Mouse (Mus musculus) stomach, postnatal 0 days (tissue): ENCODE measurements around the gene Tmprss3. TPM values are rescaled to one million over a fixed set of nuclear protein-coding genes. Genes with fewer than 3 reads are reported as not detected.

Experiments used
- ATAC-seq: fragments of 200-750 bp; cut with Nextera tagmentation; 2 replicates; pipeline ENCODE4 v1.8.0; 2017; ENCODE audit not compliant: low FRiP score, low TSS enrichment
- DNase-seq: peaks from one replicate; pipeline ENCODE4 v3.0.0-alpha.2; 2016; ENCODE audit warnings: low spot score
- H3K27ac ChIP-seq: fragments of 300-500 bp; sonication (generic); replicated peaks from 2 replicates; pipeline ENCODE4 v1.5.1; 2014; ENCODE audit warnings: mild to moderate bottlenecking, control low read depth
- H3K27me3 ChIP-seq: fragments of 300-500 bp; sonication (generic); 2 replicates; pipeline ENCODE4 v1.6.1; 2014; ENCODE audit warnings: low read length; ENCODE audit not compliant: control insufficient read depth, insufficient read depth
- H3K36me3 ChIP-seq: fragments of 300-500 bp; sonication (generic); 2 replicates; pipeline ENCODE4 v1.6.1; 2014; ENCODE audit warnings: low read length, mixed read lengths; ENCODE audit not compliant: control insufficient read depth, insufficient read depth
- H3K4me1 ChIP-seq: fragments of 300-500 bp; sonication (generic); replicated peaks from 2 replicates; pipeline ENCODE4 v1.6.1; 2014; ENCODE audit warnings: antibody characterized with exemption; ENCODE audit not compliant: control insufficient read depth, insufficient read depth
- H3K4me2 ChIP-seq: fragments of 300-500 bp; sonication (generic); replicated peaks from 2 replicates; pipeline ENCODE4 v1.6.1; 2014; ENCODE audit warnings: low read depth, mild to moderate bottlenecking, control low read depth, moderate library complexity
- H3K4me3 ChIP-seq: fragments of 300-500 bp; sonication (generic); 2 replicates; pipeline ENCODE4 v1.5.1; 2014; ENCODE audit warnings: low read depth, low read length, control low read depth
- H3K9ac ChIP-seq: fragments of 300-500 bp; sonication (generic); 2 replicates; pipeline ENCODE4 v1.6.1; 2014; ENCODE audit warnings: mild to moderate bottlenecking, low read length, control low read depth, mixed read lengths
- H3K9me3 ChIP-seq: fragments of 300-500 bp; sonication (generic); 2 replicates; pipeline ENCODE4 v1.6.1; 2016; ENCODE audit warnings: low read length; ENCODE audit not compliant: control insufficient read depth
- CTCF ChIP-seq: IDR thresholded peaks from 2 replicates; pipeline ENCODE4 v1.5.1; 2016; ENCODE audit warnings: antibody characterized with exemption, low read depth, mild to moderate bottlenecking, moderate library complexity
- EP300 ChIP-seq: optimal IDR thresholded peaks from 2 replicates; pipeline ENCODE3; 2016; ENCODE audit warnings: antibody characterized with exemption
- WGBS: fragments of 180-500 bp; shearing (Covaris S2); extraction: QIAGEN DNeasy Blood & Tissue Kit; methylation state at CpG from one replicate; pipeline ENCODE4 v1.1.7; 2014; 5-methylcytosine and 5-hydroxymethylcytosine counted together
- polyA plus RNA-seq: library from polyadenylated mRNA; unstranded; fragments of >200 nt; fragmentation: Nextera tagmentation; extraction: Ambion mirVana; gene quantifications from 2 replicates; pipeline ENCODE4 v1.2.1, GENCODE M21; 2015

Tmprss3 gene
- polyA plus RNA-seq, 1 experiment from 2014 or later = 0.39 TPM

GRCm38 (mm10) chr17:31208654-31209053 is 9.9 kb upstream of the Tmprss3 start:
- Histone ChIP-seq H3K36me3 (no peaks in the 10 kb centered on the region), H3K4me3 (no peak overlapping the region), H3K9ac (no peak overlapping the region), H3K9me3 (no peaks in the 10 kb centered on the region), H3K4me1 (no peaks in the 10 kb centered on the region), H3K27me3 (no peaks in the 10 kb centered on the region), H3K27ac (no peak overlapping the region), H3K4me2 (no peak overlapping the region)
- TF ChIP-seq CTCF = no peak
- no peak for TF ChIP-seq EP300
- no peak for DNase-seq
- ATAC-seq = no peak
- WGBS = 85% methylated on average over 8 of the region's 8 CpGs

DNA sequence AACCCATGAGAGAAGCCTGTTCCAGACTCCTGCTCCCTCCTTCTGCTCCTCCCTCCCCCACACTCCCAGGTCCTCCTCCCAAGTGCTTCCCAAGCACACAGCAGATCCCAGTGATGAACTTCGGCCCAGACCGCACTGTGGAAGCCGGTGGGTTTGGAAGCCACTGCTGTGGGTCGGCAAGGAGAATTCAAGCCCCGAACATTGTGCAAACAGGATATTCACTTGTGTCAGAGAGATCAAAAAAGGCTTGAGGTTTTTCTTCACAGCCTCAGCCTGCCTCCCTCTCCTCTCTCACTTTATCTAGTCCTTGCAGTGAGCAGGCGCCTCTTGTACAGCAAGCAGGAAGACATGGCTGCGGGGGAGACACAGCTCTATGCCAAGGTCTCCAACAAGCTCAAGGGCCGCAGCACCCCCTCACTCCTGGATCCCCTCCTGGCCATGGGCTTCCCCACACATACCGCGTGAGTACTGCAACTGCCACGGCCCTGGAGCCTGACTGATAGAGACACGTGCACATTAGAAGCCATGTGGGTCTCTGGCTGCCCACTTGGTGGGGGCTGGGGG is 9.1 kb upstream of the Tmprss3 start, which contains the start of gene Ubash3a:
TSS of gene Ubash3a (plus strand) at position 103 of the 564 bp plus-strand sequence.
- H3K9ac ChIP-seq = no peak within 1 kb of the TSS
- no peak within 1 kb of the TSS for H3K4me2 ChIP-seq
- no peaks in the 10 kb centered on the region for H3K36me3 ChIP-seq
- no peaks in the 10 kb centered on the region for H3K4me1 ChIP-seq
- DNase-seq (no peak), ATAC-seq (no peak)
- H3K4me3 ChIP-seq = no peak within 1 kb of the TSS
- H3K9me3 ChIP-seq = no peaks in the 10 kb centered on the region
- WGBS = 57% methylated on average over 12 of the region's 12 CpGs
- no peaks in the 10 kb centered on the region for H3K27me3 ChIP-seq
- no peak within 1 kb of the TSS for H3K27ac ChIP-seq
- TF ChIP-seq EP300 (no peak), CTCF (no peak)

GRCm38 (mm10) chr17:31196283-31196682 is 2.5 kb downstream of the Tmprss3 start:
- Histone ChIP-seq H3K36me3 (no peaks in the 10 kb centered on the region), H3K9ac (no peak overlapping the region), H3K4me2 (no peak overlapping the region), H3K4me1 (no peaks in the 10 kb centered on the region), H3K9me3 (no peaks in the 10 kb centered on the region), H3K27ac (no peak overlapping the region), H3K4me3 (no peak overlapping the region), H3K27me3 (no peaks in the 10 kb centered on the region)
- TF ChIP-seq EP300 = no peak
- no peak for TF ChIP-seq CTCF
- ATAC-seq (no peak), DNase-seq (no peak)
- 73% methylated on average over 7 of the region's 7 CpGs for WGBS

- DNase-seq (no peak), ATAC-seq (no peak)
- Histone ChIP-seq H3K9me3 (no peaks in the 10 kb centered on the region), H3K36me3 (no peaks in the 10 kb centered on the region), H3K4me3 (no peak overlapping the region), H3K4me2 (no peak overlapping the region), H3K27ac (no peak overlapping the region), H3K9ac (no peak overlapping the region), H3K4me1 (no peaks in the 10 kb centered on the region), H3K27me3 (no peaks in the 10 kb centered on the region)
- TF ChIP-seq CTCF = no peak
- TF ChIP-seq EP300 = no peak
- 88% methylated on average over 6 of the region's 6 CpGs for WGBS
Measured at GRCm38 (mm10) chr17:31195207-31195606, 3.6 kb downstream of the Tmprss3 start.

DNA sequence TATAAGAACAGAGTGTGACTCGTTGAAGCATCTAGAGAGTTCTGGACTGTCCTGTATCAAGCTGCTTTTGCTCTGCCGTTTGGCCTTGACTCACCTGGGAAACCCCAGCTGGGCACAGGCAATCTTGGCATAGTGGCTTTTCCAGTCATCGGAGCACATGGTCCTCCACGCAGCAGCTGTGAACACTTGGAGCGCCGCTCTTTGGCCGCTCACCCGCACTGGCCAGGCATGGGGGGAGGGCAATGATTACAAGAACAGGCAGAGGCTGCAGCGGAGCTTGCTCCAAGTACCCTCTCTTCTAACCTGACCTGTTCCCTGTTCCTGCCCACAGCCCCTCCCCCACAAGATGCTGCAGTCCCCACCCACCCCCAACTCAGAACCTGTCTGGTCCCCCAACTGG is 5.4 kb downstream of the Tmprss3 start:
- Histone ChIP-seq H3K9ac (no peak overlapping the region), H3K4me3 (no peak overlapping the region), H3K27me3 (no peaks in the 10 kb centered on the region), H3K9me3 (no peaks in the 10 kb centered on the region), H3K4me1 (no peaks in the 10 kb centered on the region), H3K36me3 (no peaks in the 10 kb centered on the region), H3K4me2 (no peak overlapping the region), H3K27ac (no peak overlapping the region)
- WGBS = 67% methylated on average over 9 of the region's 9 CpGs
- no peak for TF ChIP-seq EP300
- no peak for TF ChIP-seq CTCF
- DNase-seq = no peak
- ATAC-seq = no peak

DNA sequence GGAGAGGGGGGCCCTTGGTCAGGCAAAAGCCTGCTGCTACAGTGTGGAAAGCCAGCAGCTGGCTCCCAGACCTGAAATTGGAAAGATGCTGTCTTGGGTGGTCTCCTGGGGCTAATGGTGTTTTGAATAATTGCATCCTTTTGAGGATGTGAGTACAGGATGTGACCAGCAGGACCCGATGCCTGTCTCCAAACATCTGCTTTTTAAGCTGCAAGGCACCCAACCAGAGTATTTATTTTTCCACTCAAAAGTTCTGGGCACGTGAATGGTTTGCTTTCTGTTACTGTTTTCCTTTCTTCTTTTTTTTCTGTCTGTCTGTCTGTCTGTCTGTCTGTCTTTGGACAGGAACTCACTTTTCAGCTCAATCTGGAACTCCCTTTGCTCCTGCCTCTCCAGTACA is 6.1 kb downstream of the Tmprss3 start:
- no peak overlapping the region for H3K27ac ChIP-seq
- H3K4me2 ChIP-seq = no peak overlapping the region
- no peak overlapping the region for H3K9ac ChIP-seq
- WGBS = 35% methylated on average over 2 of the region's 2 CpGs
- ATAC-seq = no peak
- no peaks in the 10 kb centered on the region for H3K4me1 ChIP-seq
- no peak for DNase-seq
- H3K4me3 ChIP-seq = no peak overlapping the region
- no peaks in the 10 kb centered on the region for H3K36me3 ChIP-seq
- no peaks in the 10 kb centered on the region for H3K9me3 ChIP-seq
- H3K27me3 ChIP-seq = no peaks in the 10 kb centered on the region
- TF ChIP-seq EP300 (no peak), CTCF (no peak)
